Mouse (Mus musculus) C2C12 (cell line): ENCODE measurements around the gene Mrpl12.

ENCODE experiments used
- CEBPB ChIP-seq: IDR thresholded peaks from one replicate; pipeline ENCODE4 v1.6.1; 2011; ENCODE audit warnings: low read depth, mild to moderate bottlenecking, control low read depth, moderate library complexity
- CTCF ChIP-seq: IDR thresholded peaks from one replicate; pipeline ENCODE4 v1.5.1; 2011; ENCODE audit not compliant: control insufficient read depth, insufficient read depth, insufficient read length
- FOSL1 ChIP-seq: IDR thresholded peaks from one replicate; pipeline ENCODE4 v1.8.0; 2011; ENCODE audit warnings: mild to moderate bottlenecking, low read length; ENCODE audit not compliant: poor library complexity, insufficient read depth, severe bottlenecking
- MAX ChIP-seq: IDR thresholded peaks from one replicate; pipeline ENCODE4 v1.6.1; 2011; ENCODE audit warnings: mild to moderate bottlenecking, control low read depth
- MYOG ChIP-seq: IDR thresholded peaks from one replicate; pipeline ENCODE4 v1.6.1; 2011; ENCODE audit not compliant: control insufficient read depth, insufficient read length; ENCODE audit errors: extremely low read depth

DNA sequence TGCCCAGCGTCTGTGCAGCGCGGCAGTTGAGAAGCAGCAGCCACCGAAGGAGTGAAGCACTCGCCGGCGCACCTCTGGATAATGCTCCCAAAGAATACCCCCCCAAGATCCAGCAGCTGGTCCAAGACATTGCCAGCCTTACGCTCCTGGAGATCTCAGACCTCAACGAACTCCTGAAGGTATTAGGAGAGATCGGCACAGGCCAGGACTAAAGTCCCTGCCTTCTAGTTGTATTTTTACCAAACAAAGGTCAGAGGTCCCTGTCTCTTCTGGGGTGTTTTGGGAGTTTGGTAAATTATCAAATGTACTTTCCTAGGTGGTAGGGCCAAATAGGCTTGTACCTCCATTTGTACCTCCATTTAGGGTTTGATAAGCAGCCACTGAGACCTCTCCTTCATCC, 838 bp downstream of the Mrpl12 start:
- TF ChIP-seq CTCF, result no peak
- TF ChIP-seq FOSL1, result no peak
- no peak for TF ChIP-seq CEBPB
- no peak for TF ChIP-seq MYOG
- no peak for TF ChIP-seq MAX
